Mouse (Mus musculus) megakaryocyte-erythroid progenitor cell, adult 5 weeks (primary cell): ENCODE results near the gene Olfr282. TPM values are rescaled to one million over a fixed set of nuclear protein-coding genes. Genes with fewer than 3 reads are reported as not detected.

Experiments used
- polyA plus RNA-seq: library from polyadenylated mRNA; stranded (reverse); fragments of >175 nt; gene quantifications from 2 replicates; pipeline ENCODE4 v1.2.3, GENCODE M21; 2012

Gene Olfr282
- polyA plus RNA-seq = not detected in 2 replicates

DNA sequence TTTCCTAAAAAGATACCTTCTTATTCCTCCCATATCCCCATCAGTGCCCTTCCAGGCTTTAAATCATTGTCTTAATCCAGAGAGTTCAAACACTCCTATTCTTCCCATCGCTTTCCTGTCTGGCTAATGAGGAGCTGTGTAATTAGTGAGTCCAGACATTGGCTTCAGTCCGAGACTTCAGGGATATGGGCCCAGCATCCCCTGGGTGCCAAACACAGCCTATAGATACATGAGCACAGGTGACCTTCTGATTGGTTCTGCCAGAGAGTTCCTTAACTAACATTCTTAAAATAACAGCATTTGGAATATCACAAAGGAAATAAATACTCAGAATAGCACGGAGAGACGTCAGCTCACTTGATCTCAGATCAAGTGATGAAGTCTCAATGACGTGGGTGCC, at the start of gene Olfr282:
Gene Olfr282, plus strand, starts transcription at position 301 of the 400 bp plus-strand sequence.

DNA sequence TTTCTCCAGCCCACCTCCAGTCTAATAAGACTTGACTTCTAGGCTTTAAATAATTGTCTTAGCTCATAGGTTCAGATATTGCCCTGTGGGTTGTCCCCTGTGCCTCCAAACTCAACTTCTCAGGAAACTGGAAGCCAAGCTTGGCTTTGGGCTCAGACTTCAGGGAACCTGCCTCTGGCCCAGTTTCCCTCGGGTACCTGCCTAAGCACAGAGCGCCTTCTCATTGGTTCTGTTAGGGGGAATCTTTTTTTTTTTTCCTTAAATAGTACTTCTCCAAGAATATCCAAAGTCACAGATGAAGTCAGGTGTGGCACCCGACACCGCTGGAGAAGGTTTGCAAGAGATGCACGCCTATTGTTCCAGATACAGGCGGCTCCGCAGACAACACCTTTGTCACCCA, 21.3 kb downstream of the Olfr282 start, which contains the start of gene Olfr281:
Gene Olfr281, plus strand, starts transcription at position 301 of the 400 bp plus-strand sequence.

DNA sequence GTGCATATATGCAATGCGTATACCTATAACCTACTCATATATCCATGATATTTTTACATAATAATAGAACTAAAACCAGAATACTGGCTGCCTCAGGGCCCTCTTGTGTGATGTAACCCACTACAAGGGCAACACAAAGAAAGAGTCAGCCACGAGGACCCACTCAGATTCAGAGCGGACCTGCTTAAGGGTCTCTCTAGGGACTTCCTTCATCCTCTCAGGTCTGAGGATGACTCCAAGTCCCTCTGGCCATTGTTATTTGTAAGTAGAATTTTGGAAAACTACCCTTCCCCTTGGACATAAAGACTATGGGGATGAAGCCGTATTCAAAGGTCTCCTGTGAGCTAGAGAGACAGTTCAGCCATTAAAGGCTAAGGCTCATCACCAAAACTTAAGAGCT, 38.6 kb downstream of the Olfr282 start, which contains the start of gene OR5BS1P:
Gene OR5BS1P, plus strand, starts transcription at position 301 of the 400 bp plus-strand sequence.

DNA sequence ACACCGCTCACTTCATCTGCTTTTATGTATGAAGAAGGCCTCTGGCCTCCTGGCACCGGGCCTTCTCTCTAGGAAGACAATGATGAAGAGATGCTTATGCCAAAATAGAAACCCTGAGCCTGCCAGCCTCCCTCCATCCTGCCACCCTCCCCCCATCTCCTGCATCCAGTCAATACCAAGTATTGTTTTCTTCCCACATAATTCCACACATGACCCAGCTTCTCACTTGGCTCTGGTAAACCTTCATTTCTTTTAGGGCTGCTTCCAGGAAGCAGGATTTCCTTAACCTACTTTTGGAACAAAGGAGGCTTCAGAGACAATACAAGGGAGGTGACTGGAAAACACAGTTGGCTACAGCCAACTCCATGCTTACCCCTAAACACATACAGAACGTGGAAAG, 51.7 kb downstream of the Olfr282 start, which contains the start of gene Lalba:
Gene Lalba, minus strand, starts transcription at position 21 of the 400 bp plus-strand sequence.

Other genes with a start within 250 kb of the Olfr282 start
- gene Olfr288, start 235.7 kb upstream of the Olfr282 start, polyA plus RNA-seq = not detected in 2 replicates
- not detected in 2 replicates for gene Gm44579, start 210.2 kb upstream of the Olfr282 start, polyA plus RNA-seq
- not detected in 2 replicates for gene Olfr287, start 210.2 kb upstream of the Olfr282 start, polyA plus RNA-seq
- not detected in 2 replicates for gene Olfr286, start 196.8 kb upstream of the Olfr282 start, polyA plus RNA-seq
- gene H1fnt, start 173.9 kb upstream of the Olfr282 start, polyA plus RNA-seq = not detected in 2 replicates
- not detected in 2 replicates for gene Zfp641, start 135.1 kb upstream of the Olfr282 start, polyA plus RNA-seq
- gene Olfr285, start 113.9 kb upstream of the Olfr282 start, polyA plus RNA-seq = not detected in 2 replicates
- gene Olfr284, start 90.2 kb upstream of the Olfr282 start, polyA plus RNA-seq = not detected in 2 replicates
- gene Olfr283, start 50.3 kb upstream of the Olfr282 start, polyA plus RNA-seq = not detected in 2 replicates
- gene Olfr281, start 21.4 kb downstream of the Olfr282 start, polyA plus RNA-seq = not detected in 2 replicates
- gene OR5BS1P, start 38.7 kb downstream of the Olfr282 start, polyA plus RNA-seq = not detected in 2 replicates
- not detected in 2 replicates for gene Lalba, start 51.5 kb downstream of the Olfr282 start, polyA plus RNA-seq
- gene Olfr279, start 61.2 kb downstream of the Olfr282 start, polyA plus RNA-seq = 0.01 TPM in 1 of 2 replicates, not detected in the other
- 39.2 and 40.8 TPM in 2 replicates for gene Kansl2, start 103.0 kb downstream of the Olfr282 start, polyA plus RNA-seq
- gene Ccnt1, start 139.7 kb downstream of the Olfr282 start, polyA plus RNA-seq = 4.2 and 5.9 TPM in 2 replicates
- not detected in 2 replicates for gene 4930415O20Rik, start 139.8 kb downstream of the Olfr282 start, polyA plus RNA-seq
- gene Adcy6, start 178.9 kb downstream of the Olfr282 start, polyA plus RNA-seq = 11.6 and 16.2 TPM in 2 replicates
- gene Cacnb3, start 199.6 kb downstream of the Olfr282 start, polyA plus RNA-seq = 0.11 and 0.22 TPM in 2 replicates
- gene Ddx23, start 231.7 kb downstream of the Olfr282 start, polyA plus RNA-seq = 81.3 and 114 TPM in 2 replicates
- 3.2 and 4.4 TPM in 2 replicates for gene Rnd1, start 246.2 kb downstream of the Olfr282 start, polyA plus RNA-seq